Mouse (Mus musculus) lung, postnatal 36 days (tissue): ENCODE data around the gene Zic1.

Experiments
- DNase-seq: peaks from one replicate; pipeline ENCODE4 v3.0.0; 2022; ENCODE audit warnings: mixed read lengths

Zic1 gene

GRCm38 (mm10) chr9:91365664-91366063 is at the start of gene Zic1:
TSS of gene Zic1 (minus strand) at chr9:91365810.
- no peak for DNase-seq

GRCm38 (mm10) chr9:91414007-91414661 is 48.5 kb upstream of the Zic1 start:
- no peak for DNase-seq

GRCm38 (mm10) chr9:91409771-91410170 is 44.2 kb upstream of the Zic1 start:
- no peak for DNase-seq

GRCm38 (mm10) chr9:91406258-91406763 is 40.7 kb upstream of the Zic1 start:
- DNase-seq = no peak

GRCm38 (mm10) chr9:91405753-91406178 is 40.2 kb upstream of the Zic1 start:
- DNase-seq = no peak

GRCm38 (mm10) chr9:91404905-91405752 is 39.5 kb upstream of the Zic1 start:
- DNase-seq = no peak

- DNase-seq = no peak
Measured at GRCm38 (mm10) chr9:91404229-91404628, 38.6 kb upstream of the Zic1 start.

- no peak for DNase-seq
Measured at GRCm38 (mm10) chr9:91401471-91401870, 35.9 kb upstream of the Zic1 start.

- no peak for DNase-seq
Measured at GRCm38 (mm10) chr9:91400482-91401093, 35.0 kb upstream of the Zic1 start.

- DNase-seq = no peak
Measured at GRCm38 (mm10) chr9:91399976-91400375, 34.4 kb upstream of the Zic1 start.

GRCm38 (mm10) chr9:91395066-91395772 is 29.6 kb upstream of the Zic1 start:
- DNase-seq = no peak

- DNase-seq = no peak
Measured at GRCm38 (mm10) chr9:91394211-91394646, 28.6 kb upstream of the Zic1 start.

GRCm38 (mm10) chr9:91393376-91394068 is 27.9 kb upstream of the Zic1 start:
- no peak for DNase-seq

- DNase-seq = no peak
Measured at GRCm38 (mm10) chr9:91388173-91388572, 22.6 kb upstream of the Zic1 start.

- DNase-seq = no peak
Measured at GRCm38 (mm10) chr9:91387740-91388080, 22.1 kb upstream of the Zic1 start.

GRCm38 (mm10) chr9:91386891-91387739 is 21.5 kb upstream of the Zic1 start:
- DNase-seq = no peak

GRCm38 (mm10) chr9:91386502-91386890 is 20.9 kb upstream of the Zic1 start:
- no peak for DNase-seq

GRCm38 (mm10) chr9:91385561-91386430 is 20.2 kb upstream of the Zic1 start:
- no peak for DNase-seq

GRCm38 (mm10) chr9:91384693-91385560 is 19.3 kb upstream of the Zic1 start:
- DNase-seq = no peak
